Mouse (Mus musculus) liver, embryonic 11.5 days (tissue): Measurements from ENCODE around the gene St7l. TPM values are rescaled to one million over a fixed set of nuclear protein-coding genes. Genes with fewer than 3 reads are reported as not detected.

Experiments
- ATAC-seq: fragments of 200-750 bp; cut with Nextera tagmentation; replicated peaks from 2 replicates; pipeline ENCODE4 v1.8.0; 2017; ENCODE audit warnings: moderate number of reproducible peaks, mild to moderate bottlenecking, moderate TSS enrichment, moderate library complexity; ENCODE audit not compliant: low FRiP score
- DNase-seq: peaks from one replicate; pipeline ENCODE4 v3.0.0-alpha.2; 2017; ENCODE audit warnings: low spot score
- H3K27ac ChIP-seq: fragments of 300-500 bp; sonication (generic); 2 replicates; pipeline ENCODE4 v1.5.1; 2014; ENCODE audit warnings: mild to moderate bottlenecking, low read depth, low read length, control low read depth
- H3K27me3 ChIP-seq: fragments of 300-500 bp; sonication (generic); replicated peaks from 2 replicates; pipeline ENCODE4 v1.6.1; 2014; ENCODE audit warnings: low read length, mixed read lengths; ENCODE audit not compliant: control insufficient read depth, insufficient read depth
- H3K36me3 ChIP-seq: fragments of 300-500 bp; sonication (generic); 2 replicates; pipeline ENCODE4 v1.6.1; 2014; ENCODE audit warnings: mild to moderate bottlenecking, low read length, moderate library complexity, mixed read lengths; ENCODE audit not compliant: control insufficient read depth, insufficient read depth
- H3K4me1 ChIP-seq: fragments of 300-500 bp; sonication (generic); replicated peaks from 2 replicates; pipeline ENCODE4 v1.6.1; 2014; ENCODE audit warnings: low read length, mixed read lengths; ENCODE audit not compliant: control insufficient read depth, insufficient read depth
- H3K4me2 ChIP-seq: fragments of 300-500 bp; sonication (generic); 2 replicates; pipeline ENCODE4 v1.6.1; 2014; ENCODE audit warnings: mild to moderate bottlenecking, control low read depth, moderate library complexity
- H3K4me3 ChIP-seq: fragments of 300-500 bp; sonication (generic); 2 replicates; pipeline ENCODE4 v1.5.1; 2014; ENCODE audit warnings: low read depth, low read length, control low read depth
- H3K9ac ChIP-seq: fragments of 300-500 bp; sonication (generic); 2 replicates; pipeline ENCODE4 v1.6.1; 2014; ENCODE audit warnings: low read depth, low read length, control low read depth
- H3K9me3 ChIP-seq: fragments of 300-500 bp; sonication (generic); 2 replicates; pipeline ENCODE4 v1.6.1; 2016; ENCODE audit warnings: low read length, inconsistent platforms, mixed read lengths; ENCODE audit not compliant: control insufficient read depth
- WGBS: fragments of 180-500 bp; shearing (Covaris S2); extraction: QIAGEN DNeasy Blood & Tissue Kit; methylation state at CpG from one replicate; pipeline ENCODE4 v1.1.7; 2014; 5-methylcytosine and 5-hydroxymethylcytosine counted together
- polyA plus RNA-seq: library from polyadenylated mRNA; unstranded; fragments of >200 nt; fragmentation: Nextera tagmentation; extraction: Ambion mirVana; gene quantifications from 2 replicates; pipeline ENCODE4 v1.2.1, GENCODE M21; 2014

St7l gene
- 22.5 and 25.6 TPM in 2 replicates for polyA plus RNA-seq

DNA sequence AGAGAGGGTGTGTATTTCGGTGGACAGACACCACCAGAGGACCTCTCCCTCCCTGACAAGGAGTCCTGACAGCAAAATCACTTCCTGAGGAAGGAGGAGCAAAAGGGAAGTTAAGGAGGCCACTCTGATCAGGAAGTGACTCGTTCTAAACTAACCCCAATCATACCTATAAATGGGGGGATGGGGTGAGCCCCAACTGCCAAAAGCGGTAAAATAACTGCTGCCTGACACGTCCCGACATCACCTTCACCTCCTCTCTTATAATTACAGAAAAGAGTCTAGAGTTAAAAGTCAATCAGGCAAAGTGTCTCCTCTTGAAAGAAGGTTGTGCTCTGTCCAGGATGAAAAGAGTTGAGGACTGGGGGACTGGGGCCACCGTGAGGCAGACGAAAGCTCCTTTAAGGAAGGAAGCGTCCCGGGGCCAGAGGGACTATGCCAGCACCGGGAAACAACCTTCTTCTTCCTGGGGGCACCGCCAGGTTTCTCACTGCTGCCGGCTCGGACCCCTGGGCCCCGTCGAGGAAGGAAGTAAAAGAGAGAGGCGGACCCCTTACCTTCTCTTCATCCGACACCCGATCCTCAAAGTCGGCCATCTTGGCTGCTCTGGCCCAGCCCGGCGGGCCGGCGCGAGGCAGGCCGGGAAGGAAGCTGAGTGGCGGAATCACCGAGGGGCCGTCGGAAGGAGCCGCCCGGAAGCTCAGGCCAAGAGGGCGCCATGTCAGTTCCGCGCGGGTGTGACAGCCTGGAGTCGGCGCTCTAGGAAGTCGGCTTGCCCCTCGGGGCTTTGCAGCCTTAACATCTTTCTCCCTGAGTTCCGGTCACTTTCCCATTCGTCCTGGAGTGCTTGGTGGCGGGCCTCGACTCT, at the start of gene St7l, which contains the start of gene Capza1:
TSS of gene St7l (plus strand) at position 220 of the 865 bp plus-strand sequence.
TSS of gene Capza1 (minus strand) at position 720 of the 865 bp plus-strand sequence.
- Histone ChIP-seq H3K36me3 (no peaks in the 10 kb centered on the region), H3K4me3 (peak within 1 kb of the TSS; percentile 96), H3K27ac (peak within 1 kb of the TSS; percentile 97), H3K4me2 (peak within 1 kb of the TSS; percentile 60), H3K27me3 (no peaks in the 10 kb centered on the region), H3K4me1 (peaks cover 22% of the 10 kb centered on the region), H3K9me3 (no peaks in the 10 kb centered on the region), H3K9ac (peak within 1 kb of the TSS; percentile 96)
- under 1% methylated on average over 42 of the region's 43 CpGs for WGBS
- peak; percentile 88 for DNase-seq
- ATAC-seq, result peak; percentile 94

- Histone ChIP-seq H3K27ac (no peak overlapping the region), H3K9me3 (no peaks in the 10 kb centered on the region), H3K36me3 (peaks cover 2% of the 10 kb centered on the region; the same call in 1 of the 2 replicates), H3K9ac (no peak overlapping the region), H3K4me1 (peaks cover 15% of the 10 kb centered on the region), H3K4me3 (no peak overlapping the region), H3K4me2 (no peak overlapping the region), H3K27me3 (no peaks in the 10 kb centered on the region)
- DNase-seq (no peak), ATAC-seq (no peak)
- 91% methylated on average over 1 of the region's 1 CpGs for WGBS
Observed at GRCm38 (mm10) chr3:104814746-104815145, 49.1 kb upstream of the St7l start.

DNA sequence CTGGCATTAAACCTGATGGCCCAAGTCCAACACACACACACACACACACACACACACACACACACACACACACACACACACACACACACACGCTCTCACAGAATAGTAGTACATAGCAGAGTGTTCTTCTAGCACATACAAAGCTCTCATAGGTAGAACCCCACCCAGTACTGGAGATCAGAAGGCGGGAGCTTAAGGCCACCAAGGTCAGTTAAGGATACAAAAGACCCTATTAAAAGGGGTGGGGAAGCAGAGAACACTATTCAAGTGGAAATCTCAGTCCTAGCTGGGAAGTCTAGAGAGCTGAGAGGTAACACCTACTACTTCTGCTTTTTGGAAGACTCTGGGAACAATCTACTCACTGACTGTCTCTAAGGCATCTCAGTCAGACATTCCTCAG, 48.5 kb upstream of the St7l start:
- DNase-seq, result no peak
- 83% methylated on average over 2 of the region's 2 CpGs for WGBS
- Histone ChIP-seq H3K27ac (no peak overlapping the region), H3K9me3 (no peaks in the 10 kb centered on the region), H3K4me3 (no peak overlapping the region), H3K9ac (no peak overlapping the region), H3K36me3 (peaks cover 2% of the 10 kb centered on the region; the same call in 1 of the 2 replicates), H3K4me2 (no peak overlapping the region), H3K4me1 (peaks cover 15% of the 10 kb centered on the region), H3K27me3 (no peaks in the 10 kb centered on the region)
- no peak for ATAC-seq

DNA sequence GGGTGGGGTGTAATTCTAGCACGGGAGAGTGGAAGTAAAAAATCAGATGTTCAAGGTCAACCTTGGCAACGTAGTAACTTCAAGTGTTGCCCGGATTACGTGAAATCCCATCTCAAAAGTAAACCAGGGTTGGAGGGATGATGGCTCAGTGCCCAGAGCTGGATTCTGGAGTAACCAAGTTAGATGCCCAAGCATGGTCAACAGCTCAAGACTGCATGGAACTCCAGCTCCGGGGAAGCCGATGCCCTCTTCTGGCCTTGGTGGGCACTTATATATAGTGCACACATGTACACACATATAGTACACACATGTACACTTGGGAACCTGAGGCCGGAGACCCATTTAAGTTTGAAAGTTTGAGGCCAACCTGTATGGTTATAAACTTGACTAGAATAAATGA, 47.7 kb upstream of the St7l start:
- no peak for DNase-seq
- Histone ChIP-seq H3K27me3 (no peaks in the 10 kb centered on the region), H3K36me3 (peaks cover 2% of the 10 kb centered on the region; the same call in 1 of the 2 replicates), H3K4me3 (no peak overlapping the region), H3K9ac (no peak overlapping the region), H3K4me2 (peak overlapping the region; percentile 79; the same call in 1 of the 2 replicates), H3K9me3 (no peaks in the 10 kb centered on the region), H3K4me1 (peaks cover 15% of the 10 kb centered on the region), H3K27ac (no peak overlapping the region)
- WGBS, result 91% methylated on average over 7 of the region's 7 CpGs
- no peak for ATAC-seq

- no peaks in the 10 kb centered on the region for H3K9me3 ChIP-seq
- H3K9ac ChIP-seq, result peak overlapping the region; percentile 78
- peak overlapping the region; percentile 93 for H3K27ac ChIP-seq
- ATAC-seq, result peak; percentile 63
- under 1% methylated on average over 46 of the region's 46 CpGs for whole genome bisulfite sequencing
- peak overlapping the region; percentile 88 for H3K4me3 ChIP-seq
- peak overlapping the region; percentile 79 for H3K4me2 ChIP-seq
- peaks cover 7% of the 10 kb centered on the region; the same call in 1 of the 2 replicates for H3K36me3 ChIP-seq
- H3K27me3 ChIP-seq, result no peaks in the 10 kb centered on the region
- peaks cover 15% of the 10 kb centered on the region for H3K4me1 ChIP-seq
- DNase-seq, result peak; percentile 69
Observed at GRCm38 (mm10) chr3:104817481-104817990, 46.3 kb upstream of the St7l start.

GRCm38 (mm10) chr3:104817991-104818748, 45.6 kb upstream of the St7l start, which contains the start of gene Mov10:
Gene Mov10, minus strand, starts transcription at chr3:104818563.
- ATAC-seq, result peak; percentile 85
- WGBS, result under 1% methylated on average over 38 of the region's 40 CpGs
- H3K27ac ChIP-seq, result peak within 1 kb of the TSS; percentile 93
- H3K27me3 ChIP-seq, result no peaks in the 10 kb centered on the region
- peaks cover 15% of the 10 kb centered on the region for H3K4me1 ChIP-seq
- H3K36me3 ChIP-seq, result peaks cover 9% of the 10 kb centered on the region; the same call in 1 of the 2 replicates
- peak within 1 kb of the TSS; percentile 79 for H3K4me2 ChIP-seq
- peak; percentile 88 for DNase-seq
- H3K9ac ChIP-seq, result peak within 1 kb of the TSS; percentile 78
- H3K4me3 ChIP-seq, result peak within 1 kb of the TSS; percentile 88
- H3K9me3 ChIP-seq, result no peaks in the 10 kb centered on the region

- 2% methylated on average over 3 of the region's 3 CpGs for WGBS
- ATAC-seq, result peak; percentile 21; the same call in 1 of the 2 replicates
Observed at GRCm38 (mm10) chr3:104818749-104819134, 45.1 kb upstream of the St7l start.

GRCm38 (mm10) chr3:104820426-104820825, 43.4 kb upstream of the St7l start:
- WGBS, result 71% methylated on average over 1 of the region's 1 CpGs
- Histone ChIP-seq H3K36me3 (peaks cover 6% of the 10 kb centered on the region; the same call in 1 of the 2 replicates), H3K4me3 (no peak overlapping the region), H3K27me3 (no peaks in the 10 kb centered on the region), H3K9ac (no peak overlapping the region), H3K9me3 (no peaks in the 10 kb centered on the region), H3K4me1 (peaks cover 15% of the 10 kb centered on the region), H3K4me2 (no peak overlapping the region), H3K27ac (no peak overlapping the region)
- DNase-seq (no peak), ATAC-seq (no peak)

More at GRCm38 (mm10) chr3:104818749-104819134, 45.1 kb upstream of the St7l start:
- Histone ChIP-seq H3K9me3 (no peaks in the 10 kb centered on the region), H3K36me3 (peaks cover 6% of the 10 kb centered on the region; the same call in 1 of the 2 replicates), H3K27me3 (no peaks in the 10 kb centered on the region), H3K27ac (peak overlapping the region; percentile 93), H3K9ac (peak overlapping the region; percentile 78), H3K4me3 (peak overlapping the region; percentile 88), H3K4me1 (peaks cover 15% of the 10 kb centered on the region), H3K4me2 (peak overlapping the region; percentile 79)
- DNase-seq, result no peak
